Mouse (Mus musculus) testis, adult 2 months (tissue): ENCODE results near the gene Cdkal1.

Experiments
- CTCF ChIP-seq: fragments of 200-500 bp; IDR thresholded peaks from 2 replicates; pipeline ENCODE4 v1.5.1; 2012; ENCODE audit warnings: low read depth, mild to moderate bottlenecking, inconsistent platforms, low read length, moderate library complexity; ENCODE audit not compliant: control insufficient read depth, insufficient read depth, insufficient replicate concordance
- POLR2A ChIP-seq: fragments of 200-500 bp; IDR thresholded peaks from 2 replicates; pipeline ENCODE4 v1.6.1; 2012; ENCODE audit warnings: low read depth, mild to moderate bottlenecking, inconsistent platforms, low read length, moderate library complexity; ENCODE audit not compliant: control insufficient read depth

DNA sequence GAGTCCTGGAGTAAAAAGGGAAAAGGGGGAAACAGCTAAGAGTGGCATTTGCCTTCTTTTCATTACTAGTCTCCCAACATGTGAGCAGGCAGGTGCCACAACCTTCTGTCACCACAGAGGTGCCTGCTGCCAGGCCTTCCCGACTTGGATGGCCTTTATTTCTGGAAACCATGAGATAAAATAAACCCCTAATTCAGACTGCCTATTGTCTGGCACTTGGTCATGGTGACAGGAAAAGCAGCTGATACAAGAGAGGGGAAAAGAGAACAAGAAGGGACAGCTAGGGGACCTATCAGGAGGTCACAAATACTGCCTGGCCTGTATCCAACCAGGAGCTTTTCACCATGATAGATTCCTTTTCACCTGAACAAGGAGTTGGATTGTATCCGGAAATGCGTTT is 466.6 kb downstream of the Cdkal1 start:
- TF ChIP-seq POLR2A (no peak), CTCF (no peak)
